Mouse (Mus musculus): ENCODE measurements around the gene Polr2f. TPM values are rescaled to one million over a fixed set of nuclear protein-coding genes. Genes with fewer than 3 reads are reported as not detected.

Polr2f gene
- polyA plus RNA-seq, 1 experiment from 2014 or later, result 295 TPM

DNA sequence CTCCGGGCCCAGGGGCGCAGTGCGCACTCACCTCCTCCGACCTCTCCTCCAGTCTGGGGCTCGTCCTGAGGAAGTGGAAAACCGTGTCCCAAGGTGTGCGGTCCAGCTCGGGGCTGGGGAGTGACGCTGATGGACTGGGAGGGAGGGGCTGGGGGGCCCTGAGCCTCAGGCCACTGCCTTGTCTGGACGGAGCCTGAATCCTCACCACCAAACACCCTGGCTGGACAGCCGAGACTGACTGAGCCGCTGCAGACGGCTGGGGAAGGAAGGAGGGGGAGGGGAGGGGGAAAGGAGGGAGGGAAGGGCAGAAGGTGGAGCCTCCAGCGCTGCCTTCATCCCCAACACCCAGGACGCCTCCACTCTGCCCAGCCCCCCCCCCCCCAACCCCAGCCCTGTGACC, 23.4 kb downstream of the Polr2f start:
- H3K9ac ChIP-seq, result no peak overlapping the region
- peaks cover 74% of the 10 kb centered on the region for H3K27me3 ChIP-seq
- H3K9me3 ChIP-seq, result no peaks in the 10 kb centered on the region
- no peaks in the 10 kb centered on the region for H3K36me3 ChIP-seq
- H3K4me2 ChIP-seq, result peak overlapping the region; percentile 40; the same call in 1 of the 2 replicates
- no peak overlapping the region for H3K27ac ChIP-seq
- WGBS, result 10% methylated on average over 9 of the region's 15 CpGs
- ATAC-seq (ENCODE audit: insufficient number of reproducible peaks, low FRiP score, low TSS enrichment, low read depth), result no peak
- H3K4me3 ChIP-seq, result peak overlapping the region; percentile 28
- H3K4me1 ChIP-seq, result peaks cover 15% of the 10 kb centered on the region

DNA sequence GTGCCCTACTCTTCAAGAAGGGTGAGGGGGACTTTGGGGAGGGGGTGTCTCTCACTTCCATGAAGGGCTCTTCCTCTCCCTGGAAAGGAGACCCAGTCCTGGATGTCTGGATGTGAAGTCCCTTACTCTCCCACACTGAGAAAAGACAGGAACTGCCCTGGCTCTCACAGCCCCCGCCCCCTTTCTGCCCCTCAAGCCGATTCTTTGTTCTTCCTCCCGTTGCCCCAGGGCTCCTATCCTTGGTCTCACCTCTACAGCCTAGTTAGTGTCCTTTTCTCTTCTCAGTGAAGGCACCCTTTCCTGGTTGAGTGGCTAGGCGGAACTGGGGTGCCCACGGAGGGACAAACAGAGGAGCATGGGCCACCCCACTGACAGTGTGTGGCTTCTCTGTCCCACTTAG, 24.3 kb downstream of the Polr2f start, which contains the start of gene Sox10:
TSS of gene Sox10 (minus strand) at position 101 of the 400 bp plus-strand sequence.
- H3K4me3 ChIP-seq, result peak within 1 kb of the TSS; percentile 28
- H3K36me3 ChIP-seq, result no peaks in the 10 kb centered on the region
- peaks cover 65% of the 10 kb centered on the region for H3K27me3 ChIP-seq
- no peak within 1 kb of the TSS for H3K27ac ChIP-seq
- WGBS, result 57% methylated on average over 5 of the region's 5 CpGs
- no peak within 1 kb of the TSS for H3K9ac ChIP-seq
- no peaks in the 10 kb centered on the region for H3K9me3 ChIP-seq
- no peak for ATAC-seq (ENCODE audit: insufficient number of reproducible peaks, low FRiP score, low TSS enrichment, low read depth)
- peak within 1 kb of the TSS; percentile 40; the same call in 1 of the 2 replicates for H3K4me2 ChIP-seq
- H3K4me1 ChIP-seq, result peaks cover 15% of the 10 kb centered on the region

DNA sequence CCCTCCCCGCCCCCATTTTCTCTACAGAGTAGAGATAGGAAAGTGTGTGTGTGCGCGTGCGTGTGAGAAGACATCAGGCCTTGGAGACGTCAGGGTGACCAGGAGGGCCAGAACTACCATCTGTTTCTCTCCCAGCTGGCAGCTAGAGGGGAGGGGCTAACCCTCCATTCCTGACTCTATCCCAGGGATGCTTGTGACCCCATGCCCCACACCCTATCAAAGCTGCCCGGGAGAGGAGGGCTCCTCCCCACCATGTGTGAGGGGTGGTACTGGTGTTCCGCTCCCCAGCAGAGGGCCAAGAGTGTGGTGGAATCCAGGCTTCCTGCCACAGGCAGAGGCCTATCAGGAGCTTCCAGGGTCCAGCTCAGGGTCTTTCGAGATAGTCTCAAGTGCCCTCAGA, 25.9 kb downstream of the Polr2f start:
- no peak overlapping the region for H3K9ac ChIP-seq
- H3K9me3 ChIP-seq, result no peaks in the 10 kb centered on the region
- peaks cover 49% of the 10 kb centered on the region for H3K27me3 ChIP-seq
- H3K27ac ChIP-seq, result no peak overlapping the region
- 47% methylated on average over 8 of the region's 8 CpGs for WGBS
- H3K4me3 ChIP-seq, result no peak overlapping the region
- no peak for ATAC-seq (ENCODE audit: insufficient number of reproducible peaks, low FRiP score, low TSS enrichment, low read depth)
- peaks cover 15% of the 10 kb centered on the region for H3K4me1 ChIP-seq
- H3K36me3 ChIP-seq, result no peaks in the 10 kb centered on the region
- H3K4me2 ChIP-seq, result no peak overlapping the region

DNA sequence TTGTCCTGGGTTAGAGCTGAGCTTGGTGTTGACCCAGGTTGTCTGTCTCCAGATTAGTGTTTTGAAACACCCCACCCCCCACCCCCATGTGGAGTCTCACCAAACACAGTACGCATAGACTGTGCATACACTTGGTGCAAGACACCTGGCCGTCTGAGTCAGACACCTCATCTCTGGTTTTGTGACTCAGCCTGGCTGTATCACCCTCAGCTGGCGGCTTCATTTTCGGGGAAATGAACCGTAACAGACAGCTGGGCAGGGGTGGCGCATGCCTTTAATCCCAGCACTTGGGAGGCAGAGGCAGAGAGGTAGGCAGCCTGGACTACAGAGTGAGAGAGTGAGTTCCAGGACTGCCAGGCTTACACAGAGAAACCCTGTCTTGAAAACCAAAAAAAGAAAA, 36.1 kb downstream of the Polr2f start:
- Histone ChIP-seq H3K4me2 (no peak overlapping the region), H3K27ac (no peak overlapping the region), H3K36me3 (no peaks in the 10 kb centered on the region), H3K27me3 (no peaks in the 10 kb centered on the region), H3K4me3 (no peak overlapping the region), H3K9ac (no peak overlapping the region), H3K9me3 (no peaks in the 10 kb centered on the region), H3K4me1 (0 out of 2 replicates have a peak, but pooled peaks cover 12% of the 10 kb centered on the region)
- ATAC-seq (ENCODE audit: insufficient number of reproducible peaks, low FRiP score, low TSS enrichment, low read depth), result no peak
- WGBS, result 54% methylated on average over 6 of the region's 6 CpGs

DNA sequence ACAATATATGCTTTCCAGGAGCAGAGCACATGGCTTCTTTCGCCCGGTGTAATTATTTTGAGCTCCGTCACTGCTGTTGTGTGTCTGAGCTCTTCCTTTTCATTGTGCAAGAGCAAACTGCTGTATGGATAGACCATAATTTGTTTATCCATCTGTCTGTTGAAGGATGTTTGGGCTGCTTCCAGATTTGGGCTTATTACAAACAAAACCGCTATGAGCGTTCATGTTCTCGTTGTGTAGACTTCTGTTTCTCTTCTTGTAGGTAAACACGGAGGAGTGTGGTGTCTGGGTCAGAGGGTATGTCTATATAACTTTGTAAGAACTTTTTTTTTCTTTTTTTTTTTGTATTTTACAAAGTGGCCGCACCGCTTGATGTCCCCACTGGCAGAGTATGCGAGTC, 44.4 kb downstream of the Polr2f start:
- ATAC-seq (ENCODE audit: insufficient number of reproducible peaks, low FRiP score, low TSS enrichment, low read depth), result no peak
- no peak overlapping the region for H3K4me2 ChIP-seq
- no peaks in the 10 kb centered on the region for H3K9me3 ChIP-seq
- no peaks in the 10 kb centered on the region for H3K4me1 ChIP-seq
- 87% methylated on average over 10 of the region's 10 CpGs for WGBS
- H3K9ac ChIP-seq, result no peak overlapping the region
- no peak overlapping the region for H3K27ac ChIP-seq
- no peaks in the 10 kb centered on the region for H3K36me3 ChIP-seq
- no peak overlapping the region for H3K4me3 ChIP-seq
- H3K27me3 ChIP-seq, result no peaks in the 10 kb centered on the region

DNA sequence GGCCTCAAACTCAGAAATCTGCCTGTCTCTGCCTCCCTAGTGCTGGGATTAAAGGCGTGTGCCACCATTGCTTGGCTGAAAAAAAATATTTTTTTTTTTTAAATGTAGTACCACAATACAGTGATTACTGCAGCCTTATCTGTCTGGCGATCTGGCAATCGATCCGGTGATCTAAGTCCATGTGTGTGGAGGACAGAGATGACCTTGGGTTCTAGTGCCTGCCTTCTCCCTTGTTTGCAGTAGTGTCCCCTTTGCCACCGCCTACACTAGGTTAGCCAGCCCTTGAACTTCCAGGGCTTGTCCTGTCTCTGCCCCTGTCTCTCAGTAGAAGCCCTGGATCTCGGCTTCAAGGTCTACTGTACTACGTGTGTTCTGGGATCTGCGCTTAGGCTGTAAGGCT, 47.0 kb downstream of the Polr2f start:
- Histone ChIP-seq H3K4me3 (no peak overlapping the region), H3K36me3 (no peaks in the 10 kb centered on the region), H3K9ac (no peak overlapping the region), H3K9me3 (no peaks in the 10 kb centered on the region), H3K4me2 (no peak overlapping the region), H3K4me1 (peaks cover 7% of the 10 kb centered on the region), H3K27me3 (no peaks in the 10 kb centered on the region), H3K27ac (no peak overlapping the region)
- no peak for ATAC-seq (ENCODE audit: insufficient number of reproducible peaks, low FRiP score, low TSS enrichment, low read depth)
- 91% methylated on average over 8 of the region's 8 CpGs for WGBS

DNA sequence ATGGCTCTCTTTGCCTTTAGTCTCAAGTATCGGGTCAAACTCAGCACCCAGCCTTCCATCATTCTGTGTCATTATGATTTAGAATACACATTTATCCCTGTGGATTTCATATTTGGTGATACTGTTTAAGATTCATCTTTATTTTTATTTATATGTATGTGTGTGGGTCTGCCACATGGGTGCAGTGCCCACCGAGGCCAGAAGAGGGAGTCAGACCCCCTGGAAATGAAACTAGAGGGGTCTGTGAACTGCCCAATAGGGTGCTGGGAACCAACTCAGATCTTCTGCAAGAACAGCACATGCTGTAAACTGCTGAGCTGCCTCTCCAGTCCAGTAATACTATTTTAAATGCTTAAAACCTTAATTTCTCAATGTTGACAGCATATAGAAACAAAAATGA, 50.6 kb downstream of the Polr2f start:
- WGBS, result 96% methylated on average over 2 of the region's 2 CpGs
- H3K4me3 ChIP-seq, result no peak overlapping the region
- no peak for ATAC-seq (ENCODE audit: insufficient number of reproducible peaks, low FRiP score, low TSS enrichment, low read depth)
- H3K9me3 ChIP-seq, result no peaks in the 10 kb centered on the region
- H3K4me1 ChIP-seq, result peaks cover 23% of the 10 kb centered on the region
- H3K27me3 ChIP-seq, result no peaks in the 10 kb centered on the region
- H3K4me2 ChIP-seq, result no peak overlapping the region
- H3K27ac ChIP-seq, result no peak overlapping the region
- H3K36me3 ChIP-seq, result no peaks in the 10 kb centered on the region
- H3K9ac ChIP-seq, result no peak overlapping the region

DNA sequence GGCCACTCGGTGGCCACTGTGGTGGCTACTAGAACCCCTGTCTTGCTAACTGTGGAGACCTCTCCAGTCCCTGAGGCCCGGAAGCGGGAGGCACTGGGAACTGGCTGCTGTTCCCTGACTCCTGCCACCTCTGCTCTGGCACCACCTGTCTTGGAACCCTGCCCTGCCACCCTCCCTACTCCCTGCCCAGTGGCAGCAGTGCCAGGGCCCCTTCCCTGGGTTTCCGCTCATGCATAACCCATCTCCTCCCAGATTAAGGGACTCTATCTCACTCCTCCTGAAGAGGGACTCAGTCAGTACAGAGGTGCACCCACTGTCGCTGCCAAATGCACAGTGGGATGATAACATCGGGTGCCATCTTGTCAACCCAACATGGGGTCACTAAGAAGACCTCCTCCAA, 51.6 kb downstream of the Polr2f start:
- no peak for ATAC-seq (ENCODE audit: insufficient number of reproducible peaks, low FRiP score, low TSS enrichment, low read depth)

DNA sequence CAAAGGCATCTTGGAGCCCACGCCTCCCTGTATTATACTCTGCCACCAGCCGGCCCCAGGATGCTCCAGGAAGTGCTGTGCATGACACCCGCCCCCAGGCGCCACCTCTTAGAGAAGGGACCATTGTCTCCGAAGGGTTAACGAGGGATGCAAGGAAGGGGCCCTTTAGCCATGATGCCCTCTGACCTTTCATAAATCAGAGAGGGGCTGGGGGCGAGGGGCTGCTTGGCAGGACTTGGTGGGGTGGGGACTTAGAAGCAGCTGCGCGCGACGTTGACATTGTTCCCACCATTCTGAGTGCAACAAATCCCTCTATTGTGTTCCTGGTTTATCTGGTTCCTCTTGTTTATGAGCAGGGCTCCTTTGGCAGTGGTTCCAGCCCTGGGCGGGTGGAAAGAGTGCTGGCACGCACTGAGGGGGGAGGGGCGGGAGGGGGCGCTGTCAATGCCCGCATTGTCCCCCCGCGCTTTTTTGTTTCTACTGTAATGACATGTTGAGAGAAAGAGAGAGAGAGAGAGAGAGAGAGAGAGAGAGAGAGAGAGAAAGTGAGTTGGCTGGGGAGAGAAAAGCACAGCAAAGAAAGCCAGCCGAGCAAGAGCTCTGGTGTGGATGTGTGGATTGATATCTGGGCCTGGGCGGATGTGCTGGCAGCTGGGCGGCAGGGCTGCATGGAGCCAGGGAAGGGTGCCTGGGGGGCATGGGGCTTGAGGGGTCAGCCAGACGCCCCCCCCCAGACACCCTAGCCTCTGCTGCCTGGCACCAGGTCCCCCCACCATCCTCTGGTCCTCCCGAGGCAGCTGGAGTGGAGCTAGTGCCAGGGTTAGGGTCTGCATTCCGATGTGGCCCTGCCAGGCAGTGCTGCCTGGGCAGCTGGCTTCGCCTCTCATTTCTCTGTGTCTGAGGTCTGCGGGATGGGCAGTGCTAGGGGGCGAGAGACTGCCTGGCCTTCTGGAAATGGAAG, 52.4 kb downstream of the Polr2f start:
- 38% methylated on average over 27 of the region's 27 CpGs for WGBS
- ATAC-seq (ENCODE audit: insufficient number of reproducible peaks, low FRiP score, low TSS enrichment, low read depth), result no peak
- Histone ChIP-seq H3K36me3 (no peaks in the 10 kb centered on the region), H3K4me2 (peak overlapping the region; percentile 25), H3K27me3 (no peaks in the 10 kb centered on the region), H3K4me3 (no peak overlapping the region), H3K9me3 (no peaks in the 10 kb centered on the region), H3K27ac (peak overlapping the region; percentile 77), H3K4me1 (peaks cover 23% of the 10 kb centered on the region), H3K9ac (no peak overlapping the region)

More for the DNA sequence above, 51.6 kb downstream of the Polr2f start:
- 87% methylated on average over 6 of the region's 6 CpGs for WGBS
- Histone ChIP-seq H3K4me2 (0 out of 2 replicates have a peak overlapping the region, but pooled peaks have one; percentile 25), H3K36me3 (no peaks in the 10 kb centered on the region), H3K9ac (no peak overlapping the region), H3K27ac (peak overlapping the region; percentile 77), H3K4me3 (no peak overlapping the region), H3K9me3 (no peaks in the 10 kb centered on the region), H3K27me3 (no peaks in the 10 kb centered on the region), H3K4me1 (peaks cover 23% of the 10 kb centered on the region)

DNA sequence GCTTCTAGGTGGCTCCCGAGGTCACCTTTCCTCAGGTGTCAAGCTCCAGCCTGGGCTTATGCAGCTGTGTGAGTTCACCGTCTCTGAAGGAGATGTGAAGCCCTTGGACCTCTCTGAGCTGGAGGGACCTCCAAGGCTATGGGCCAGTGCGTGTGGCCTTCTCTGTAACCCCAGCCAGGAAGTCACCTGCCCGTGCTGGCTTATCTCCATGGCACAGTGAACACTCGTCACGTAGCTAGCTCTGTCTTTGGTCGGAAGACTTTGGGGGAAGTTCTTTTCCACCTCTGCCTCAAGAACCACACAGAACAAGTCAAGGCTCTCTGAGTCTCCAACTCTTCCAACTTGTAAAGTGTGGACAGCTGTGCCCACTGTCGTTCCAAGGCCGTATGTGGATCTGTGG, 53.2 kb downstream of the Polr2f start:
- WGBS, result 72% methylated on average over 9 of the region's 9 CpGs
- H3K9me3 ChIP-seq, result no peaks in the 10 kb centered on the region
- no peak overlapping the region for H3K4me3 ChIP-seq
- no peaks in the 10 kb centered on the region for H3K27me3 ChIP-seq
- H3K27ac ChIP-seq, result peak overlapping the region; percentile 77
- ATAC-seq (ENCODE audit: insufficient number of reproducible peaks, low FRiP score, low TSS enrichment, low read depth), result no peak
- peaks cover 23% of the 10 kb centered on the region for H3K4me1 ChIP-seq
- no peak overlapping the region for H3K4me2 ChIP-seq
- H3K36me3 ChIP-seq, result no peaks in the 10 kb centered on the region
- H3K9ac ChIP-seq, result no peak overlapping the region

DNA sequence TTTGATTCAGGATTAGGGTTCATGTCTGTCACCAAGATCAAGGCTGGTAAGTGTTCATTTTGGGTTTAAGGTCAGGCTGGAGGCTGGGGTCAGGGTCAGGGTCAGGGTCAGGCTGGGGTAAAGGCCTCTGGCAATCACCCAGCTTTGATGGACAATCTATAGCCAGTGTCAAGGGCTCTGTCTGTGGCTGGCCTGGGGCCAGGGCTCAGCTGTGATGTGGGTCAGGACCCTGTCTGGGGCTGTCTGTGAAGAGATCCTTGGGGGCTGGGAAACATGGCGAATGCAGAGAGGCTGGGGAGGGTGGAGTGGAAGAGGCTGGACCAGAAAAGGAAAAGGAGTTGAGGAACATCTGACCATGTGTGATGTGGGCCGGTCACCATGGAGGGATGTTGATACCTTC, 54.1 kb downstream of the Polr2f start:
- no peak for ATAC-seq (ENCODE audit: insufficient number of reproducible peaks, low FRiP score, low TSS enrichment, low read depth)
- Histone ChIP-seq H3K27me3 (no peaks in the 10 kb centered on the region), H3K9me3 (no peaks in the 10 kb centered on the region), H3K9ac (no peak overlapping the region), H3K27ac (no peak overlapping the region), H3K4me2 (no peak overlapping the region), H3K4me1 (peaks cover 23% of the 10 kb centered on the region), H3K4me3 (no peak overlapping the region), H3K36me3 (no peaks in the 10 kb centered on the region)
- 69% methylated on average over 2 of the region's 2 CpGs for WGBS

DNA sequence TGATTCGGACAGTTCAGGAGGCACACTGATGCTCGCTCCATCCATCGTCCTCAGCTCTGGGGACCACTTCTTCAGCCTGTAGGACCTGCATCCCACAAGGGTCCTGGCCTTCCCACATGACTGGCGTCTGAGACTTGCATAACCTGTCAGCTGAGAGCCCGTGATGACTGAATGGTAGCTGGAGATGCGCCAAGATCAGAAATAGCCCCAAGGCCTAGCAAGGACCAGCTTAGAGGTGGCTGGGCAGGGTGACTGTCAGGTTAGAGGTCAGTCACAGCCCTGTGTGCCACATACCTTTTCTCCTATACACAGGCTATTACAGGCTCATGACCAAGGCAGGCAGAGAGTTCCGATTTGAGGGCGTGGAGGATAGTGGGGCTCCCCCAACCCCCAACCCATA, 54.7 kb downstream of the Polr2f start:
- Histone ChIP-seq H3K4me1 (peaks cover 23% of the 10 kb centered on the region), H3K36me3 (no peaks in the 10 kb centered on the region), H3K4me2 (no peak overlapping the region), H3K9ac (no peak overlapping the region), H3K27me3 (no peaks in the 10 kb centered on the region), H3K27ac (no peak overlapping the region), H3K4me3 (no peak overlapping the region), H3K9me3 (no peaks in the 10 kb centered on the region)
- WGBS, result 74% methylated on average over 8 of the region's 8 CpGs
- no peak for ATAC-seq (ENCODE audit: insufficient number of reproducible peaks, low FRiP score, low TSS enrichment, low read depth)

All from limb, embryonic 15.5 days (tissue).